Mouse (Mus musculus) retina, embryonic 14.5 days (tissue): ENCODE data around the gene Aspdh.

ENCODE experiments used
- DNase-seq: peaks from one replicate; pipeline ENCODE4 v3.0.0-alpha.2; 2015; ENCODE audit warnings: low spot score

Gene Aspdh

DNA sequence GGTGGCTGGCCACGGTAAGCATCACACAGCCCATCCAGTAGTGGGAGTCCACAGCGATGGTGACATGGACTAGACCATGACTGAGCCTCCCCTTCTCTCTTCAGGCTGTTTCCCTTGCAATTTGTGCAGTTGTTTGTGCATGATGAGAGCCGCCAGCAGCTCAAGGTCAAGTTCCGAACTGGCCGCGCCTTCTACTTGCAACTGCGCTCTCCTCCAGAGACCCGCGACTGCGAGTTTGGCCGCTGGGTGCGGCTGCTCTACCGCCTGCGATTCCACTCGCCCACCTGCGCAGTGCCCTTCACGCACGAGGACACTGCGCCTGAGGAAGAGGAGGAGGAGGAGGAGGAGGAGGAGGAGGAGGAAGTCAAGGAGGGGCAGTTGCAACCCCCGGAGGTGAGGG, 34.9 kb downstream of the Aspdh start:
- no peak for DNase-seq

DNA sequence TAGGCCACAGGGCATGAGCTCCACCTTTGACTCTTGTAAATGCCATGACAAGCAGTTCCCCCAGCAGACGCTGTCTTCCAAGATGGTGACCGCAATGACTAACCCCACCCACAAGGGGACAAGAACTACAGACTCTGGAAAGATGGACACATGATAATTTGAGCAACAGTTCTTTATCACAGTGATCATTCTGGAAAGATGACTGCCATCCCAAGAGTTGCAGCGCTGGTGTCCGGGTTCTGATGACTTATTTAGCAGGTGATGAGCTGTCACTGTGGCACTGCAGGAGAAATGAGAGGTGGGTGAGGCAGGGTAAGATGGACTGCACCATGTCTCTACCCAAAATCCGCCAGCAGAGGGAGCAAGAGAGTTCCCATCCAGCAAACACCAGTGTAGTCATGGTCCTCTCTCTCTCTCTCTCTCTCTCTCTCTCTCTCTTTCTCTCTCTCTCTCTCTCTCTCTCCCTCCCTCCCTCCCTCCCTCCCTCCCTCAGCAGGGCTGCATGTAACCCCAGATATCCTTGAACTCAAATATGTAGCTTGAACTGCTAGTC, 36.4 kb downstream of the Aspdh start:
- DNase-seq, result peak; percentile 87

DNA sequence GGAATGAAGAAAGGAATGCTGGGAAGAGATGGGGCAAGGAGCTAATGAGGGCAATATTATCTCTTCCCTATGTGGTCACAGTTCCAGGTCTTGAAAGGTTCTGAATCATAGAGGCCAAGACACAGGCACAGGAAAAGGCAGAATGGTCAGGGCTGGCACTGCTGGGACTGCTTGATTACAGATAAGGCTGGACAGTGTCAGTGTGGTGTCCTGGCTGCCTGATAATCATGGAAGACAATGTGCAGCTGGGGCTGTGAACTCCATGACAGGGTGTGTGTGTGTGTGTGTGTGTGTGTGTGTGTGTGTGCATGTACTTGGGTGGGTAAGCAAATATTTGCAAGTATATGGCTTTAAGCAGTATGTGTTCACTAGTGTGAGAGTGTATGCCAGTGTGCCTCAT, 42.3 kb downstream of the Aspdh start:
- DNase-seq, result no peak
